Mouse (Mus musculus): Measurements from ENCODE around the gene Atp11a. TPM values are rescaled to one million over a fixed set of nuclear protein-coding genes. Genes with fewer than 3 reads are reported as not detected.

The Atp11a gene
- polyA plus RNA-seq, 1 experiment from 2014 or later: 13.6 TPM

Other genes with a start within 250 kb of the Atp11a start
- gene Spaca7, start 184.0 kb upstream of the Atp11a start, polyA plus RNA-seq (2014; fragmentation: Nextera tagmentation; extraction: Ambion mirVana): not detected in 2 replicates
- 43.4 and 50.3 TPM in 2 replicates for gene Tubgcp3, start 84.8 kb upstream of the Atp11a start, polyA plus RNA-seq (2014; fragmentation: Nextera tagmentation; extraction: Ambion mirVana)
- gene Mcf2l, start 116.8 kb downstream of the Atp11a start, polyA plus RNA-seq (2014; fragmentation: Nextera tagmentation; extraction: Ambion mirVana): 173 and 174 TPM in 2 replicates

All from midbrain, embryonic 14.5 days (tissue).